Mouse (Mus musculus): ENCODE results near the gene Gm20696.

DNA sequence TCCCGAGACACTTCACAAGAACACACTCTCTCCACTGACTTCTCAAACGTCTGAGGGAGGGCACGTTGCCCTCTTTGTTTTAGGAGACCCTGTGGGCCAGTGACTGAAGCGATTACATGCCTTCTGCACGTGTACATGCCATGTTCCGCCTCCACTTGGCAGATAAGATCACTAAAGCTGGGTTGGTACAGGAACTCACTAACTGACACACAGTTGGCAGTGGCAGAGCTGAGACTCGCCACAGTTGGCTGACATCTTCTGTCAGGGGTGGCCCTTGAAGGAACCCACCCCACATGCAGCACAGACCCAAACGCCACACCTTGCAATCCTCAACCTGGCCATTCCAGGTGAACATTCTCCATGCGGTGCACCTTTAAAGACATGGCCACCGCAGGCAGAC is 8.0 kb downstream of the Gm20696 start:
- TF ChIP-seq CTCF (IDR thresholded peaks at IDR 0.05; ENCODE audit: borderline replicate concordance, insufficient read depth, low read depth, low read length), result no peak
- TF ChIP-seq POLR2A (IDR thresholded peaks at IDR 0.05; ENCODE audit: borderline replicate concordance, insufficient read depth, low read length), result no peak

Measured in cerebellum, adult 2 months (tissue).